Mouse (Mus musculus) kidney, adult 9 months (tissue): ENCODE measurements around the gene Tbc1d2b.

ENCODE experiments used
- DNase-seq: peaks from one replicate; pipeline ENCODE4 v3.0.0; 2022

The Tbc1d2b gene

DNA sequence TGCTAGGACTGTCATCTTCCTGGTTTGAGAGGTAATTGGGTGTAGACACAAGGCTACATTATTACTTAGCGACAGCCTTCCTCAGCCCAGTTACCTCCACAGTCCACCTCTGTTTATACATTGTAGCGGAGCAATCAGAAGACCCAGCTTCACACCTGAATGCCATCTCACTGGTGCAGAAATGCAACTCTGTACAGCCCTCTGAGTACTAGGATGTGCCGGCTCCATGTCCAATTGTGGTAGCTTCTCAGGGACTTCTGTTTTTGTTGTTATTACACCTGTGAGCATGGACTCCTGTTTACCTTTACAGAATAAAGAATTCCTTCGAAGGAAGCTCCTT, 7.3 kb downstream of the Tbc1d2b start:
- DNase-seq = no peak

DNA sequence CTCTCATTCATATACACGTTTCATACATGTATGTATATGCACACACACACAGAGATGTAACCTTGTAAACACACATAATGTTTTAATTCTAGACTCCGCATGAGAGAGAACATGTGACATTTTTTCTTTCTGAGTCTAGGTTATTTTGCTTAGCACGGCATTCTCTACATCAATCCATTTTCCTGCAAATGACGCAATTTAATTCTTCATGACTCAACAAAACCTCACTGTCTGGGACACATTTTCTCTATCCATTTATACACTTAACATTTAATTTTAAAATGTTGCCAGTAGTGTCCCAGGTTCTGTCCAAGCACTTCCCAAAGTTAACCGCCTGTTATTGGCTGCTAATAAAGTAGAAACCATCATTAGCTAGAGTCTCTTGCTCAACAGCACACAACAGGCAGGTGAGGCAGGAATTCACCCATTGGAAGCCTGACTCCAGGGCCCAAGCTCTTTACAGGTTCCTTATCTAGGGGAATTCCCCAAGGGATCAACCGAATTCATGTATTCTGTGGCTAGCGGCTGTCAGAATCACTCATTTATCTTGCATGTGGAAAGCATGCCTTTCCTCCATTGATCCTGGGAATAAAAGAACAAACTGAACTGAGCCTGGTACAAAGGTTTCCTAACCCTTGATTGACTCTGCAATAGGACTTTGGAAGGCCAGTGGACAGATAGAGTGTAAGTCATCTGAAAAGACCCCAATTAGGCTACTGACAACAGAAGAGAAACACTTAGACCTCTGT, 7.8 kb downstream of the Tbc1d2b start:
- no peak for DNase-seq

DNA sequence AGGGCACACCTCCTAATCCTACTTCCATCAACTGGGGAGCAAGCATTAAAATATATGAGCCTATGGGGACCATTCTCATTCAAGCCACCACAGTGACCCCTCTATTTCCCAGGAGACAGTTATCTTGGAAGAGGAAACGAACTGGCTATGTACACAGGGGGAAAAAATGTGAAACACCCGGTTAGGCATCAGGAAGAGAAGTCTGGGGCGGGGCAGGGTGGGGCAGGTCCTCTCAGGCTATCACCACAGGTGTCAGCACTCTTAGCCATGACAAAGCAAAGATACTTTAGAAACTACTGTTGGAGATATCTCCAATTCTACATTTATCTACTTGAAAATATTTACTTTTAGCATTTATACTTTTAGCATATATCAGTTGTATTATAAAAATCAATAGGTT, 8.5 kb downstream of the Tbc1d2b start:
- DNase-seq = no peak

DNA sequence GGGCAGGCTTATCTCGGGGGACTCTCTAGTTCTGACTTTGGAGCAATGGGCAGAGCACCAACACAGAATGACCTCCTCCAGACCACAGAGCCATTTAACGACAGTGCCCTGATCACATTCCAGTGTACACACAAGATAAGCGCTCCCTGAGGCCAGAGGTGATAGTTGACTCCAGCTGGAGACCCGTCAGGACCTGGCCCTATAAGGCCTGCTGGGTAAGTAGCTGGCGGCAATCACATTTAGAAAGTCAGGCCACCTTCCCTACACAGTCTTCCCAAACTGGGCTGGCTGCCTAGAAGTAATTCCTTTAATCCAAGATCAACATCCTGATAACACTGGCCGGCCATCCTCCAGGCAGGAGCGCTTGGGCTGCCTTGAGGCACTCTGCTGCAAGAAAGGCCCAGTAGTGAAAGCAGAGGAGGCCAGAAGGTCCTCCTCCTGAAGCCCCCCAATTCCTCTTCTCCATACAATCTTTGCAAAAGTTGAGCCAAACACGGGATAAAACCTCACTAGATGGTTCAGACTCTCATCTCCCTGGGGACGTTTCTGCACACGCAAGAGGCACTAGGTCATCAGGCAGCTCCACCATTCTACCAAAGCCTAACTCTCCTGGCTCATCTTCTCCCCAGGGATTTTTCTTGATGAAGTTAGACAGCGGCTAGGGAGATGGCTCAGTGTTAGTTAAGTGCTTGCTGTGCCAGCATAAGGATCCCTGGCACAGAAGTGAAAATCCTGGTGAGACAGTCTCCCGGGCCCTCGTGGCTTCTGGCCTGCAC, 9.8 kb downstream of the Tbc1d2b start:
- peak; percentile 51 for DNase-seq

DNA sequence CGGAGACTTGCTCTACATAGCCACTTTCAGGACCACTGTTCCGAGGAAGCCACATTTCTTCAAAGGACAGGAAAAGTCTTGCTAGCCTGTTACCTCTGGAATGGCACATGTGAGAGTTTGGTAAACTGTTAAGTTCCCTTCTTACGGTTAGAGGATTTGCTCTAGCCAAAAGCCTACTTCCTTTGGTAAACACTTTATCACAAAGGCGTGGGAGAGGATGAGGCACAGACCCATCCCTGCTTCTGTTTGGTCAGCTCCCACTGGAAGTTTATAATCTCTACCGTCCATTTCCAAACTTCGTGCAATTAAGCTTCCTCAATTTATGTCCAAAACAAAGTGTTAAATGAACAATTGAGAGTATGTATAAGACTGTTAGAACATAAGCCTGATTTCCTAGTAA, 10.5 kb downstream of the Tbc1d2b start:
- no peak for DNase-seq

DNA sequence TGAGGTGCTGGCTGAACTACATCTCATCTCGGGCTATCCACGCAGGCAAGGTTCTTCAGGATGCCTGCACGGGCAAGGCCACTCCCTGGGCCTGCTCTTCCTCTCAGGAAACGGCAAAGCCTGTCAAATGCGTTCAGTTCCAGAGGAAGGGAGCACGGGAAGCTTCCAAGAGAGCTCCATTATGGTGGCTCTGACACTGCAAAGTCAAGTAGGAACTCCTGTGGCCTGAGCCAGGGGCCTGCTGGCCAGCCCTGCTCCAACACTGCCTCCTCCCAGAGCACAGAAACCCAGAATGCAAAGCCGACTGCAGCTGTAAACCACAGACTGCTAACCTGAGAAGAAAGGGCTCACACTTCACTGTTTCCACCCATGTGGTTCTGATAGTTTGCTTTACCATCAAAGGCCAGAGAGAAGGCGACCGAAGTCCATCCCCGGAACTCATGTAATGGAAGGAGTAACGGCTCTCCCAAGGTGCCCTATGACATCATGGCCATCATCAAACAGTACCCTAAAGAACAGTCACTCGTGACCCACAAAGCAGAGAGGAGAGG, 11.1 kb downstream of the Tbc1d2b start:
- DNase-seq = no peak

DNA sequence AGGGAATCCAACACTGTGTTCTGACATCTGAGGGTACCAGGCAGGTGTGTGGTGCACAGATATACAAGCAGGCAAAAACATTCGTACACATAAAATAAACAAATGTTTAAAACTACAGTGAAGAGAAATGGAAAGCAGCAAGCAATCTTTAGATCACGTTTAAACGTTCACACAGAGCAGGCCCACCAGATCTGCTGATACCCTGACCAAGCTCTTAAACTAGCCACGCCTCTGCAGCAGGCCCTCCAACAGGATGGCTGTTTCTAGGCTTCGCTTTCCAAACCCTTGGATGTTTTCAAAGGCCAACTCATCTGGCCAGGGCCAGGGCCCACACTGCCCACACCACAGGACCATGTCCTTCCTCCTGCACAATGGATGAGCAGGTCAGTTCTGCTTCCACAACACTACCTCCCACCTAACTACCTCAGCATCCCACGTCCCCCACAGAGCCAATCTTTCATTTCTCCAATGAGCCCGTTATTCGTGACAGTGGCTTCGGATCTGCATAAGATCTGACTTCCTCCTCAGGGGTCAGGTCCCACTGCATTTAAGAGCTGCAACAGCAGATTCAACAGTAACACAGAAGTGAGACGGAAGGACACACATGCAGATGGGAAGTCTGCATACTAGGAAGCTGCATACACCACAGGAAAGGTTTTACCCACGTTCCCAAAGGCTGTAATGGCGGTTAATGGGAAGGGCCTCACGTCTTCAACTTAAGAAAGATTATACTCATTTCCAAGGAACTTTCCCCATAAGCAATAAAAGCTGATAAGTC, 12.7 kb downstream of the Tbc1d2b start:
- DNase-seq = no peak

DNA sequence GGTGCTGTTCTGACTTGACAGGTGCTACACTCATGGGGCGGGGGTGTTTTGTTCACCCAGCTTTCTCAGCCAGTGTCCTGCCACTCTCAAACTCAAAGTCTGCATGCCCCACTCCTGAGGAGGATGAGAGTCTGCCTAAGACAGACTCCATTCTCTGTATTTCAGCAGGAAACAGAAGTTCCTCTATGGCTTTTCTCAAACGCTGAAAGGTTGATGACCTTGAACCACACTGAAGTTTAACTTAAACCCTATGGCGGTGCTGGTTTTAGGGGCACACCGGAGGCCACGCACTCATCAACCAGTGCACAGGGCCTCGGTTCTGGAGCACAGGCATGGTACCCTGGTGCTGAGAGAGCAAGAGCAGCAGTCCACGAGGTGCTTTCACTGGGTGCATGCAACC, 13.4 kb downstream of the Tbc1d2b start:
- DNase-seq = no peak

DNA sequence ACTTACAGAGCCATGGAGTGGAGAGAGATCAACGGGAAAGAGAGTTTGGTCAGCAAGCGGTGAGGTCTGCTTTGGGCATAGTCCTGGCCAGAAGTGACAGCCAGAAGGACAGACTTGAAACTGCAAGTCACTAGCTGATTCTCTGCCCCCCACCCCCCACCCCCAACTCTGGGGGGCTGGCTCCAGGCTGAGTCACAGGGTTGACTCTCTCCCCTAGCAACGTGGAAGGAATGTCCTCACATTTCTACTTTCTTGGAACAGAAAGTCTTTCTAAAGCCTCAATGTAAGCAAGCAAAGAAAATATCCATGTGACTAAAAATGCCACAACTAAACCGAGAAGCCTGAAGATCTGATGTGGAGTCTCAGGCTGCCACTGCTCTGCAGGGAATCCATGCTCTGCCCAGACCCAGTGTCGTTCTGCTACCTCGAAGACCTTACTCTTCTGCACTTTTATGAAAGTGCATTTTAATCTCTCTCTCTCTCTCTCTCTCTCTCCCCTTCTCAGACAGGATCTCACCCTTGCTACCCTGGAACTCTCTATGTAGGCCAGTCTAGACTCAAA, 14.7 kb downstream of the Tbc1d2b start:
- no peak for DNase-seq

DNA sequence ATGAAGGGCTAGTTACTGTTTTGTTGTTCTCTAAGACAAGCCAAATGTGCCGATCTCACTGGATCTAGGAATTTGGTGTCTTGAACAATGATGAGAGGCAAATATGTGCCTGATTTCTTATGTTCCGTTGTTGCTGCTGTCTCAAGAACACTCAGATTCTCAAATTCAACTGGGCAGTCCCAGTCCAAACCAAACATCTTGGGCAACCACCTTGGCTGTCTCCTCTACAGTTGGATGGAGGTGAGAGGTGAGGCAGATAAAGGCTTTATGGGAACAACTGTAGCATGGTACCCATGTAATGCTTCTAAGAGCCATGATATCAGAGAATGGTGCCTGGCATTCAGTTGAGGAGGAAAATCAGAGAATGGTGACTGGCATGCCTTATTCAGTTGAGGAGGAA, 17.4 kb downstream of the Tbc1d2b start:
- DNase-seq = no peak

DNA sequence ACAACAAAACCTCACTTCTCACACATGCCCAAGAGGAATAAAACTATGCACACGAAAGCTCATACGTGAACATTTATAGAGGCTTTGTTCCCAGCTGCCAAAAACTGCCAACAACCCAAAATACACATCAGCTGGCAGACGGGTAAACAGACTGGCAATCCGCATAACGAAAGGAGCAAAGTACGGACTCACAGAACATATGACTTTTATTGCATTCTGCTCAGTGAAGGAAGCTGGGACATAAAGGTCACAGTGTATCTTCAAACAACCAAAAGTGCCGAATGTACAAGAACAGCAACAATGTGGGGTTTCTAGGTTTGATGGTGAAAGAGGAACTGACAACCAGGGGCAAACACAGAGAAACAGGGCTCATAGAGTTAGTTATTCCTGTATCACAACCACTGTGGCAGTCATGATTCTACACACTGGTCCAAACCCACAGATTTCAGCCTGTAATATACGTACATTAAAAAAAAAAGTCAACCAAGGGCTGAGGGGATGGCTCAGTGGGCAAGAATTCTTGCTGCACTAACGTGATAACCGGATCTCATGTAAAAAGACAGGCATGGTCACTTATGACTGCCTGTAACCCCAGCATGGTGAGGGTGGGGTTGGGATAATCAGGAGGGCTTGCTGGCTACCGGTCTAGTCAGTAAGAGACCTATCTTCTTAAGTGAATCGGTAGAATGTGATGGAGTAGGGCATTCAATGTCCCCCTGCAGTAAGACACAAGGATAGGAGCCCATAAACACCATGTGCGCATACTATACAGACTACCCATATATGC, 19.4 kb downstream of the Tbc1d2b start:
- no peak for DNase-seq

DNA sequence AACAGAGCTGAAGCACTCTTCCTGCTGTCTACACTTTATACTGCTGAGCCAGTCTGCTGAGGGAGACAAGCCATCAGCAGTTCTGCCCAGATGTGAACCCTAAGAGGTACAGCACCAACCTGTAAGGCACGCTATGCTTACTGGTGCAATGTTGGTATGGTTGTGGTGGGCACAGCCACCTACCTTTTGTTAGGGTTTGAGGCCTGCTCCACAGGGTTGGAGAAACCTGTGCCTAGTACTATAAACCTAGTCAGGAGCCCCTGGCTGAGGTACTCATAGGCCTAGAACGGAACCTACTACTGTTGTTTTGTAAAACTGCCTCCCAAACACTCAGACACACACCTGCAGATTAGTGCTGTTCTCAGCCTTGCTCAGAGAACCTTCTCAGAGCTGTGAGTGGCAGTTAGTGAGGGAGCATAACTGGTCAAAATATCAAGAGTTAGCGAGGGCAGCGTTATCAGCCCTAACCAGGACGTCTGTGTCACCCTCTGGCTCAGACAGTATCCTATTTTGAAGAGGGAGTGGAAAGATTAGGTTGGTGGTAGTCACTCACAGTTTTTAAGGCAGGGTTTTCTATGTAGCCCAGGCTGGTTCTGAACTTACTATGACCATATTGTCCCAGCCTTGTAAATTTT, 20.3 kb downstream of the Tbc1d2b start:
- DNase-seq = no peak

DNA sequence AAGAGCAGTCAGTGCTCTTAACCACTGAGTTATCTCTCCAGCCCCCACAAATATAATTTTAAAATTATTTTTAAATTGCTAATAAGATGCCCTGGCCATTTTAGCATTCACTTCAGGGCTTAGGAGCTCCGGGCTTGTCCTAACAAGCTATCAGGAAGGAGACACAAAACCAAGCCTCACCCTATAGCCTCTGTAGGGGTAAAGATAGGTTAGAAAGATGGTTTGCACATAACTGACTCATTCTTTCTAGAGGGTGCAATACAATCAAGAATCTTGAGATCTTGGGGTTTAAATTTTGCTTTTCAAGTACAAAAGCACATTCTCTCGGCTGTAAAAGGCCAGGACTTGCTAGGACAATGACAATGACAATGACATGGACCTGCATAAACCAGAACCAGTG, 21.6 kb downstream of the Tbc1d2b start:
- DNase-seq = no peak

DNA sequence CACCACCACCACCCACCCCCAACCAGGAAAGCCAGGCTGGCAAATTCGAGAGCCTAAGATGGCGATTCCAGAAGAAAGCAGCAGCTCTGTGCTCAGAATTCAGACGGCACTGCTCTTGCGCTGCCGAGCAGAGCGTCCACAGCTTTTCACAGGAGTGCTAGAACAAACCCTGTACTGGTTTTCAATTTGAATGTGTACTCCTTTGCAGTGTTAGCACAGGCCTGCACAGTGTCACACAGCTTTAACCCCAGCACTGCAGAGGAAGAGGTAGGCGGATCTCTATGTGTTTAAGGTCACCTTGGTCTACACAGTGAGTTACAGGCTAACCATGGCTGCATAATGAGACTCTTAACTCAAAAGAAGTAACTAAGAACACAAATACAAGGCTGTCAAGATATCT, 22.3 kb downstream of the Tbc1d2b start:
- DNase-seq = no peak

DNA sequence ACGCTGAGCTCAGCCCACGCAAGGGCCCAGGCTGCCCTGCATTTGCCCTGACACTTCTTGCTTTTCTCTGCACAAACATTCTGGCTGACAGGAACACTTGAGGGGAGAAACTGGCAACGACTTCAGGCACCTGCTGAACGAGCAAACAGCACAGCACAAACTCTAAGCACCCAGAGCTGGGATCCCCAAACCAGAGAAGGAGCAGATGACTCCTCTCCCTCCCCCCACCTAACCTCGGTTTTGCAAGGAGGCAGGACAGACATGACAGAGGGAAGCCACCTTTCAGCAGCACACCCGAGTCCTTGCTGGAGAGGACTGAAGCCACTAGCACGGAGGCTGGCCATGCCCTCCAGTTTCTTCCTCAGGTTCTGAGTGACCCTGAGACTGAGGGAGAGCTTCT, 23.3 kb downstream of the Tbc1d2b start:
- no peak for DNase-seq

DNA sequence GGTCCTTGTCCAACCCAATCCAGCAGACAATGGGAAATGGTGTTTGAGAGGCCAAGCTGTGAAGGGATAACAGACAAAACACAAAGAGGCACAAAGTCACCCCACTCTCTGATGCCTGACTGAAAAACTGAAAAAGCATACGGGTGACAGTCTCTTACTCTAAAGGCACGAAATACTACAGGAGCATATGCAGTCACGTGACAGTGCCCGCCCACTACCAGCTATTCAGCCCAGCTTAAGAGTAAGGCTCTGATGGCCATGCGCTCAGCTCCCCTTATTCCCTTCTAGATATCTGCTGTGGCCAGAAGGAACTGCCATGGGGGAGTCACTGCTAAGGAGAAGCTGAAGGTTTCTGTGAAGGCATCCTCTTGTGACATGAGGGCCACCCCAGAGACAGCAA, 24.8 kb downstream of the Tbc1d2b start:
- no peak for DNase-seq

DNA sequence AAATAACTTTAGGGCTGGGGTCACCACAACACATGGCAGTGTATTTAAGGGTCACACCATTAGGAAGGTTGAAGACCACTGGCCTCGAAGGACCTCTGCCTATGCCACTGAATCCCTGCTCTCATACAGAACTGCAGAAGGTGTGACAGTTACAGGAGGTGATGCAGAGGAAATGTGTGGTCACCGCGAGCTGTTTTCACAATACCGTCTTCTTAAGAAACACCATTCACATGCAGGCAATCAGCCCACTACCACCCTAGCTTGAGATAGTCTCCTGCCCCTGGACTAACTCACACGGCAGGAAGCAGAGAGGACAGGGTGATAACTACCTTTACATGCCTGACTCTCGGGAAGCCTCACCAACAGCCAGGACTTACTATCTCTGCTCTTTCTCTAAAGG, 25.4 kb downstream of the Tbc1d2b start:
- no peak for DNase-seq

DNA sequence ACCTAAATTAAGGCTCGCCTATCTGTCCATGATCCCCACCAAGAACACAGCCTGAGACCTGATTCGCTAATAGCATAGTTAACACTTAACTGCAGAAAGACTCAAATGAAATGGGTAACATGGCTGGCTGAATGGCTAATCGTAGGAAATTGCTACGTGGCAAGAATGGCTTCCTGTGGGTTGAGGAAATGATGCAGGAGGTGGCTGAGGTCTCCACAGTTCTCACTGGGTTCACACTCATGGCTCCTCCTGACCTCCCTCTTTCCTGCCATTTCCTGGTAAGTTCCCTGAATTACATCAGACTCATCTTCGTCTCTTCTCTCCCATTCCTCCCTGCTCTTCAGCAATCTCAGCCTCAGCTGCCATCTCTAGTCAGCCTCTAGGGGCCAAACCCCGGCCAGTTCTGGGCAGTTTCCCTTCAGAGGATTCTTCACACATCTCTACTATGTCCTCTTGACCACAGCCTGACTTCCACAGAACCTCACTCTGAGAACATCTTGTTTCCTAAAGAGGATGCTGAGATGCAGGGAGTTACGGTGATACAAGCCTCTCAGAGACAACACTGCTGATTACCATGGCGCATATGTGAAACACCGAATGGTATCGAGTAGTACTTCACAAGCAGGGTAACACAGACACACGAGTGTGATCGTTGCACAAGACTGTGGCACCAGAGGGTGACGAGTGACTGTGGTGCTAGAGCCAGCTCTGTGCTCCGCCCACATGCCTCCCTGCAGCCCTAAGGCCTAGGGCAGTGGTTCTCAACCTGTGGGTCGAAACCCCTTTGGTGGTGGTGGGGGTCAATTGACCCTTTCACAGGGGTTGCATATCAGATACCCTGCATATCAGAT, 26.1 kb downstream of the Tbc1d2b start:
- no peak for DNase-seq

DNA sequence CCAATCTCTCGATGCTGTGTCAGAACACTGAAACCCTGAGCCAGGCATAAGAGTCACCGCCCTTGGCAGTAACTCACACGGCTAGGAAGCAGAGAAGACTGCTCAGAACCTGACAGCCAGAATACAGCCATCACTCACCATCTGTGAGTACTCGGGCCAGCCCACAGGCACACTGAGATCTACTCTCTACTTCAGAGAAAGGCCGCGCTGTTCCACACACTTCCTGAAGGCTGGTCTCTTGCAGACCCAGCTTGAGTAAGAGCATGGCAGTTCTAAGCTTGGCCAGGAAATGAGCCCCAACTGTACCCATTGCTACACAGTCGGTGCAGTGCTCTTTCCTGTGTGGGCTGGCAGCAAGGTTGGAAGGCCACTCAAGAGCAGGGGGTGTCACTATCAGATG, 27.7 kb downstream of the Tbc1d2b start:
- no peak for DNase-seq

DNA sequence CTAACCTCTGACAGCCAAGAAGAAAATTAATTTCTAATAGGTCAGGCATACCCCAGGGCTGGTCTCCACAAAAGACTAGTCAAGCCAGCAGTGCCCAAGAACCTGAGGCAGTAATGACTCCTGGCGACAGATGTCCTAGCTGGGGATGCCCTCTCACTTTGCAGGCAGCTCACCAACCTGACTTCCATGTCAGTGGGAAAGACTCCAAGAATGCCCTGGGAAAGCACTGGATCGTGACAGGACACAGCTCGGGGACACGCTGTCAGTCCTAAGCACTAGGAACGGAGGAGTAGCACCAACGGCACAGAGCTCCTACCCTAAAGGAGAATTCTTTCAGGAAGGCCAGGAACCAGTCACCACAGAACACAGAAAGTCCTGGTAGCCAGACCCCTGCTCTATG, 28.3 kb downstream of the Tbc1d2b start:
- no peak for DNase-seq

DNA sequence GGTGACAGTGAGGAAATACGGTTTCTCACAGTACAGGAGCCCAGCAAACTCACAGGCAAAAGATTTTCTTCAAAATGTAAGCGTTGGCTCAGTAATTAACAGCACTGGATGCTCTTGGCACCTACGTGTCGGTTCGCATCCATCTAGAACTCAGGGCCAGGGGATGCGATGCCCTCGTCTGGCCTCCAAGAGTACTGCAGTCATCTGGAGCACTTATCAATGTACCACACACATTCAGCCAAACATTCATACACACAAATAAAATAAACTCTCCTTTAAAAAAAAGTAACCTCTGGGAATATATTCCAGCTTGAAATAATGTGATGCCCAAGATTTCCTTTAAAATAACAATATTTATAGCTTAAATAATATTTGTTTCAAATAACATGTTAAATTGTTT, 29.0 kb downstream of the Tbc1d2b start:
- no peak for DNase-seq
